Mouse (Mus musculus) stomach, embryonic 15.5 days (tissue): ENCODE measurements around the gene Gzmm. TPM values are rescaled to one million over a fixed set of nuclear protein-coding genes. Genes with fewer than 3 reads are reported as not detected.
A peak's percentile ranks its signal among the peaks of the same experiment; 100 is the strongest.

Experiments
- ATAC-seq: fragments of 200-750 bp; cut with Nextera tagmentation; 2 replicates; pipeline ENCODE4 v1.8.0; 2017; ENCODE audit warnings: low read depth, moderate number of reproducible peaks, moderate TSS enrichment; ENCODE audit not compliant: insufficient read depth, low FRiP score
- H3K27ac ChIP-seq: fragments of 300-500 bp; sonication (generic); 2 replicates; pipeline ENCODE4 v1.5.1; 2015; ENCODE audit warnings: mild to moderate bottlenecking, inconsistent platforms
- H3K27me3 ChIP-seq: fragments of 300-500 bp; sonication (generic); replicated peaks from 2 replicates; pipeline ENCODE4 v1.6.1; 2015; ENCODE audit warnings: inconsistent platforms
- H3K36me3 ChIP-seq: fragments of 300-500 bp; sonication (generic); 2 replicates; pipeline ENCODE4 v1.6.1; 2015; ENCODE audit warnings: inconsistent platforms
- H3K4me1 ChIP-seq: fragments of 300-500 bp; sonication (generic); 2 replicates; pipeline ENCODE4 v1.6.1; 2015; ENCODE audit warnings: inconsistent platforms
- H3K4me2 ChIP-seq: fragments of 300-500 bp; sonication (generic); 2 replicates; pipeline ENCODE4 v1.6.1; 2015; ENCODE audit warnings: mild to moderate bottlenecking, inconsistent platforms
- H3K4me3 ChIP-seq: fragments of 300-500 bp; sonication (generic); replicated peaks from 2 replicates; pipeline ENCODE4 v1.5.1; 2015; ENCODE audit warnings: inconsistent platforms
- H3K9ac ChIP-seq: fragments of 300-500 bp; sonication (generic); 2 replicates; pipeline ENCODE4 v1.6.1; 2015; ENCODE audit warnings: inconsistent platforms
- H3K9me3 ChIP-seq: fragments of 300-500 bp; sonication (generic); 2 replicates; pipeline ENCODE4 v1.6.1; 2016; ENCODE audit warnings: inconsistent platforms
- WGBS: fragments of 180-500 bp; shearing (Covaris S2); methylation state at CpG from one replicate; pipeline ENCODE4 v1.1.7; 2015; 5-methylcytosine and 5-hydroxymethylcytosine counted together
- polyA plus RNA-seq: library from polyadenylated mRNA; unstranded; fragments of >200 nt; fragmentation: Nextera tagmentation; extraction: Ambion mirVana; gene quantifications from 2 replicates; pipeline ENCODE4 v1.2.1, GENCODE M21; 2015

Gene Gzmm
- polyA plus RNA-seq, 1 experiment from 2014 or later = 0.57 TPM

DNA sequence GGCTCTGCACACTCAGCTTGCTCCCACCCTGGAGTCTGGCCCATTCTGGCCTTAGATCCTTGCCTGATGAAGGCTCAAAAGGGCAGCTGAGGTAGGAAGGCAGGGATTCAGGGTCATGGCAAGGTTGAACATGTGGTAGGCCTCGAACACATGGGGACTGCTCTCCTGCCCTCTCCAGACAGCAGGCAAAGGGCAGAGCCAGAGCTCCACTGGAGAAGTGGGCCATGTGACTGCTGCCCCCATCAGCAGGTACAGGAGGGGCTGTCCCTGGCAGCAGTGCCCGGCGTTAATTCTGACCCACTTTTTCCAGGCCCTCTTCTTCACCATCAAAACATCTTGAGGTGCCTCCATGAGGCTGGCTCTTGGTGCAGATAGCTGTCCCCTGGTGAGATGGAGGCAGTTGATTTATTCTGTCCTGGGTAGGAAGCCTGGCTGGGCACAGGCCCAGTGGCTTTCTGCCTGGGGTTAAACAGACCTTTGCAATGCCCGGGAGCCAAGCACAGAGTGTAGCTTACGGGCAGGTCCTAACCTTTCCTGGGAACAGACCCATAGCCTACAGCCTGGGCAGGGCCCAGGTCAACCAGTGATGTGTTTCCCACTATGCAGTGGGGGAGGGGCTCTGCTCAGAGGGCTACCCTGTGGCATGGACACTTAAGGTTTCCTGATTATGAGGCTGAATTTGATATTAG, 17.7 kb downstream of the Gzmm start:
- Histone ChIP-seq H3K9me3 (no peaks in the 10 kb centered on the region), H3K4me1 (peaks cover 42% of the 10 kb centered on the region), H3K4me2 (peak overlapping the region; percentile 83), H3K9ac (0 out of 2 replicates have a peak overlapping the region, but pooled peaks have one; percentile 7), H3K4me3 (peak overlapping the region; percentile 71), H3K36me3 (peaks cover 29% of the 10 kb centered on the region), H3K27ac (no peak overlapping the region; the same call in 1 of the 2 replicates), H3K27me3 (no peaks in the 10 kb centered on the region)
- ATAC-seq = no peak
- 76% methylated on average over 5 of the region's 5 CpGs for WGBS

- H3K27ac ChIP-seq = peak overlapping the region; percentile 21; the same call in 1 of the 2 replicates
- no peak overlapping the region for H3K9ac ChIP-seq
Measured at GRCm38 (mm10) chr10:79707162-79707561, 18.3 kb downstream of the Gzmm start.

DNA sequence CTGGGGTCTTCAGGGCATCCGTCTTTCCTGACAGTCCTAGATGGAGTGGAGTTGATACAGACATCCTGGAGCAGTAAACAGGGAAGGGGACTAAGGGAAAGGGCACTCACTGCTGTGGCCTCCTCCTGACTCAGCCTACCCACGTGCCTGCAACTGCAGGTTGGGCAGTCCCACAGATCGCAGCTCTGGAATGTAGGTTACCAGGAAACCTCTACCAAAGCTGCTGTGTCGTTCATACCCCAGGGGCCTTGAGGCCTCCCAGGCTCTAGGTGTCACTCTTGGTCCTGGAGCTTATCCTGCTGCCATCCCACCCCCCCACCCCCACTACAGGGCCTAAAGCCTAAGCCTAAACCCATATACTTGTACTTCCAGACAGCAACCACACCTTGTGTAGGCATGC, 18.9 kb downstream of the Gzmm start:
- ATAC-seq = no peak
- WGBS = 55% methylated on average over 4 of the region's 4 CpGs
- no peak overlapping the region for H3K4me3 ChIP-seq

More at GRCm38 (mm10) chr10:79707162-79707561, 18.3 kb downstream of the Gzmm start:
- Histone ChIP-seq H3K36me3 (peaks cover 33% of the 10 kb centered on the region), H3K9me3 (no peaks in the 10 kb centered on the region), H3K4me1 (peaks cover 36% of the 10 kb centered on the region), H3K4me3 (no peak overlapping the region), H3K27me3 (no peaks in the 10 kb centered on the region), H3K4me2 (peak overlapping the region; percentile 83; the same call in 1 of the 2 replicates)
- ATAC-seq = no peak
- 70% methylated on average over 1 of the region's 1 CpGs for WGBS

DNA sequence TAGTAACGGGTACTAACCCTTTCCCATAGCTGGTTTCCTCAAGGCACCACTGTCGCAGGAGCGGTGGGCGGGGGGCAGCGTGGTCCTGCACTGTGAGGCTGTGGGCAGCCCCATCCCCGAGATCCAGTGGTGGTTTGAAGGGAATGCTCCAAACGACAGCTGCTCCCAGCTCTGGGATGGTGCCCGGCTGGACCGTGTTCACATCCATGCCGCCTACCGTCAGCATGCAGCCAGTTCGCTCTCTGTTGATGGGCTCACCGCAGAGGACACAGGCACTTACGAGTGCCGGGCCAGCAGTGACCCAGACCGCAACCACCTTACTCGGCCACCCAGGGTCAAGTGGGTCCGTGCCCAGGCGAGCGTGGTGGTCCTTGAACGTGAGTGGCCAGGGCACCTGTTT, 19.8 kb downstream of the Gzmm start:
- Histone ChIP-seq H3K36me3 (peaks cover 33% of the 10 kb centered on the region), H3K27ac (no peak overlapping the region), H3K9ac (no peak overlapping the region), H3K9me3 (no peaks in the 10 kb centered on the region), H3K4me2 (no peak overlapping the region), H3K27me3 (no peaks in the 10 kb centered on the region), H3K4me3 (no peak overlapping the region), H3K4me1 (peaks cover 39% of the 10 kb centered on the region)
- WGBS = 90% methylated on average over 21 of the region's 21 CpGs
- ATAC-seq = no peak

More for the DNA sequence above, 18.9 kb downstream of the Gzmm start:
- Histone ChIP-seq H3K27me3 (no peaks in the 10 kb centered on the region), H3K4me1 (peaks cover 39% of the 10 kb centered on the region), H3K9ac (no peak overlapping the region), H3K9me3 (no peaks in the 10 kb centered on the region), H3K36me3 (peaks cover 33% of the 10 kb centered on the region), H3K27ac (peak overlapping the region; percentile 21; the same call in 1 of the 2 replicates), H3K4me2 (no peak overlapping the region)

DNA sequence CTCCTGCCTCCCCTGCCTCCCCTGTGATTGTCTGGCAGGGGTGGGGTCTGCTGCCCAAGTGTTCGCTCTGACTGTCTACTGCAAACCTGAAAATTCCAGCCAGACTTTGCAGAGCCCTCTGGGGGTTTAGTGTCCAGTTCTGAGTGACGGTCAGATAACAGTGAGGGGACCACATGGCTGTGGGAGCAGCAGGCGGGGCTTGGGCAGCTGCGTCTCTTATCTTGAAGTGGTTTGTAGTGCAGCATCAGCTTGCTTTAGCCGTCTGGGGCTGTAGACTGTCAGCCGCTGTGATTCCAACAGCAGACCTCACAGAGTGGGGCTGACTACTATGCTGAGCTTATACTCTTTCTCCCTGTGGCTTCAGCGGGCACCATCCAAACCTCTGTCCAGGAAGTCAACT, 20.5 kb downstream of the Gzmm start:
- Histone ChIP-seq H3K4me1 (peaks cover 39% of the 10 kb centered on the region), H3K4me3 (no peak overlapping the region), H3K4me2 (no peak overlapping the region), H3K27ac (no peak overlapping the region), H3K27me3 (no peaks in the 10 kb centered on the region), H3K36me3 (peaks cover 33% of the 10 kb centered on the region), H3K9ac (no peak overlapping the region), H3K9me3 (no peaks in the 10 kb centered on the region)
- WGBS = 54% methylated on average over 7 of the region's 7 CpGs
- no peak for ATAC-seq

- H3K4me3 ChIP-seq = no peak overlapping the region
- no peak overlapping the region for H3K9ac ChIP-seq
- H3K4me2 ChIP-seq = no peak overlapping the region
- no peaks in the 10 kb centered on the region for H3K9me3 ChIP-seq
- ATAC-seq = 0 out of 2 replicates have a peak, but pooled peaks have one; percentile 7
- H3K4me1 ChIP-seq = peaks cover 28% of the 10 kb centered on the region
- WGBS = 74% methylated on average over 1 of the region's 1 CpGs
- peaks cover 26% of the 10 kb centered on the region for H3K27me3 ChIP-seq
- H3K36me3 ChIP-seq = peaks cover 33% of the 10 kb centered on the region
- H3K27ac ChIP-seq = no peak overlapping the region
Measured at GRCm38 (mm10) chr10:79712029-79712428, 23.2 kb downstream of the Gzmm start.

DNA sequence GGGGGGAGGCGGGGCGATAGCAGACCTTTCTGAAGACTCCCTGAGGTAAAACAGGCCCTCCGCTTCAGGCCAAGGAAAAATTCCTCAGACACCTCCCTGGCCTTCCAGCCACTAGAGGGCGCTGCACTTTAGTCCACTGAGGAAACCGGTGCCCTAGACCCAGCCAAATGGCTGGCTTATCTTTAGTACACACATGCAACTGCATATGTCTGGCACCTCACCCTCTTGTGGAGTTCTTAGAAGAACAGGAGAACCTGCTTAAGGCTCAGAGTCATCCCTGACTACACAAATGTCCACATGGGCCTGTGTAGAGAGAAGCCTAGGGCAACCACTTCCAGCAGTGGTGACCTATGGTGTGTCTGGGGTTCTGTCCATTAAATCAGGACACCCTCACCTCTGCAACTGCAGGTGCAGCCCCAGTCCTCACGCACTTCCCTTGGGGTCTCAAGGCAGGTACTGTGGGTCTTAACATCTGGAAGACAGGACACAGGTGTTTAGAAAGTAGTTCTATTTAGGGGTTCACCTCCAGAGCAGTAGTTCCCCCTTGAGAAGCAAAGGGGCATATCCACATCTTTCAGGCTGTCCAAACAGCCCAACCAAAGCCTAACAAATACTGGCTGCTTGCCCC, 23.8 kb downstream of the Gzmm start:
- no peaks in the 10 kb centered on the region for H3K9me3 ChIP-seq
- WGBS = 16% methylated on average over 4 of the region's 6 CpGs
- peak; percentile 72 for ATAC-seq
- no peak overlapping the region for H3K4me2 ChIP-seq
- peaks cover 29% of the 10 kb centered on the region for H3K4me1 ChIP-seq
- H3K36me3 ChIP-seq = peaks cover 33% of the 10 kb centered on the region
- H3K27ac ChIP-seq = peak overlapping the region; percentile 40; the same call in 1 of the 2 replicates
- no peak overlapping the region for H3K9ac ChIP-seq
- no peak overlapping the region for H3K4me3 ChIP-seq
- peaks cover 31% of the 10 kb centered on the region for H3K27me3 ChIP-seq

- WGBS = 30% methylated on average over 1 of the region's 1 CpGs
- no peak for ATAC-seq
- peaks cover 37% of the 10 kb centered on the region for H3K27me3 ChIP-seq
- 0 out of 2 replicates have a peak overlapping the region, but pooled peaks have one; percentile 40 for H3K27ac ChIP-seq
- H3K36me3 ChIP-seq = peaks cover 33% of the 10 kb centered on the region
- H3K9ac ChIP-seq = no peak overlapping the region
- no peaks in the 10 kb centered on the region for H3K9me3 ChIP-seq
- no peak overlapping the region for H3K4me3 ChIP-seq
- no peak overlapping the region for H3K4me2 ChIP-seq
- peaks cover 30% of the 10 kb centered on the region for H3K4me1 ChIP-seq
Measured at GRCm38 (mm10) chr10:79713163-79713562, 24.3 kb downstream of the Gzmm start.

DNA sequence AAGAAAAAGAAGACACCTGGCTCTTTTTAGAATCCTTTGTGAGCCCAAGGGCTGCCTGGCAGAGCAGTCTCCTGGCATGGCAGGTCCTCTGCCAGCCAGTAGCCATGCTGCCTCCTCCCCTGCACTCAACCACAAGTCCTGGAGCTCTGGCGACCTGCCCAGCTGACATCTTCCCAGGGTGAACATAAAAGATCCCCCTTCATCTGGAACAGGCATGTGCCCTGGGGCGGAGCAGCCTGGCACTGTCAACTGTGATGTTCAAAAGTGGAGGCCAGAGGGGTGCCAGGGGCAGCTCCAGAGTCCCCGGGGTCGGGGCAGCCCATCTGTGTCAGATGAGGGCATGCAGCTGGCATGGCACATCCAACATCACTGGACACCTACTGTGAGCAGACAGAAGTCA, 26.2 kb downstream of the Gzmm start:
- no peaks in the 10 kb centered on the region for H3K9me3 ChIP-seq
- no peak overlapping the region for H3K4me3 ChIP-seq
- no peak overlapping the region for H3K4me2 ChIP-seq
- 65% methylated on average over 4 of the region's 4 CpGs for WGBS
- ATAC-seq = no peak
- peaks cover 20% of the 10 kb centered on the region for H3K4me1 ChIP-seq
- no peak overlapping the region for H3K9ac ChIP-seq
- peaks cover 45% of the 10 kb centered on the region for H3K27me3 ChIP-seq
- H3K27ac ChIP-seq = no peak overlapping the region
- peaks cover 18% of the 10 kb centered on the region for H3K36me3 ChIP-seq

DNA sequence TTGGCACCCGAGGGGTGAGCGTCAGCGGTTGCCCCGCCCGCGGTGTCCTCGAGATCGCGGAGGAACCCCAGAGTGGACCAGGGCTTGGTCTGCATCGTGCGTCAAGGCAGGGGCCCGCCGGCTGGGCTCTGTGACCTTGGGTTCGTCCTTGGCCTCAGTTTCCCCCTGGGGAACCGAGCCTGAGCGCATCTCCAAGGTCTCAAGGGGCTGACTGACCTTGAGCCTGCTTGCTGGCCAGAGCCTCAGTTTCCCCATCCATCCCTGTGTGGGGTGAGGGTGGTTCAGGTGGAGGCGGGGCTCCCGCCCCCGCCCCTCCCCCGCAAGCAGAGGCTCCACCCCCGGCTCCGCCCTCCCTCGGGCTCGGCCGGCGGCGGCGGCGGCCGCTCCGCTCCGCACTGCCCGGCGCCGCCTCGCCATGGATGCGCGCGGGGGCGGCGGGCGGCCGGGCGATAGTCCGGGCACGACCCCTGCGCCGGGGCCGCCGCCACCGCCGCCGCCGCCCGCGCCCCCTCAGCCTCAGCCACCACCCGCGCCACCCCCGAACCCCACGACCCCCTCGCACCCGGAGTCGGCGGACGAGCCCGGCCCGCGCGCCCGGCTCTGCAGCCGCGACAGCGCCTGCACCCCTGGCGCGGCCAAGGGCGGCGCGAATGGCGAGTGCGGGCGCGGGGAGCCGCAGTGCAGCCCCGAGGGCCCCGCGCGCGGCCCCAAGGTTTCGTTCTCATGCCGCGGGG, 27.6 kb downstream of the Gzmm start, which contains the start of gene Hcn2:
Hcn2 (plus strand) TSS at position 381 of the 734 bp plus-strand sequence.
- Histone ChIP-seq H3K4me2 (peak within 1 kb of the TSS; percentile 94), H3K9ac (no peak within 1 kb of the TSS), H3K9me3 (no peaks in the 10 kb centered on the region), H3K36me3 (0 out of 2 replicates have a peak, but pooled peaks cover 5% of the 10 kb centered on the region), H3K27me3 (peaks cover 45% of the 10 kb centered on the region), H3K27ac (no peak within 1 kb of the TSS), H3K4me3 (peak within 1 kb of the TSS; percentile 59), H3K4me1 (peaks cover 20% of the 10 kb centered on the region)
- no peak for ATAC-seq
- 2% methylated on average over 83 of the region's 91 CpGs for WGBS

DNA sequence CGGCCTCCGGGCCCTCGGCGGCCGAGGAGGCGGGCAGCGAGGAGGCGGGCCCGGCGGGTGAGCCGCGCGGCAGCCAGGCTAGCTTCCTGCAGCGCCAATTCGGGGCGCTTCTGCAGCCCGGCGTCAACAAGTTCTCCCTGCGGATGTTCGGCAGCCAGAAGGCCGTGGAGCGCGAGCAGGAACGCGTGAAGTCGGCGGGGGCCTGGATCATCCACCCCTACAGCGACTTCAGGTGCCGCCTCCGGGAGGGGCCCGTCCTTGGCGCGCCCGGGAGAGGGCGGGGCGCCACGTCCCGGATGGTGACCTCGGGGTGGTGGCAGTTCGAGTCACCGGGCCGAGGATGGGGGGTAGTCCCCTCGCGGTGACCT, 28.2 kb downstream of the Gzmm start:
- Histone ChIP-seq H3K9me3 (no peaks in the 10 kb centered on the region), H3K4me2 (peak overlapping the region; percentile 94), H3K27ac (no peak overlapping the region), H3K4me1 (peaks cover 20% of the 10 kb centered on the region), H3K4me3 (peak overlapping the region; percentile 59), H3K9ac (no peak overlapping the region), H3K27me3 (peaks cover 45% of the 10 kb centered on the region), H3K36me3 (no peaks in the 10 kb centered on the region)
- under 1% methylated on average over 39 of the region's 44 CpGs for WGBS
- ATAC-seq = no peak
